Mouse (Mus musculus) hindbrain, embryonic 16.5 days (tissue): ENCODE data around the gene Pmm1. TPM values are rescaled to one million over a fixed set of nuclear protein-coding genes. Genes with fewer than 3 reads are reported as not detected.

Experiments
- ATAC-seq: fragments of 200-750 bp; cut with Nextera tagmentation; 2 replicates; pipeline ENCODE4 v1.8.0; 2017; ENCODE audit warnings: moderate TSS enrichment, moderate library complexity
- H3K27ac ChIP-seq: fragments of 300-500 bp; sonication (generic); 2 replicates; pipeline ENCODE4 v1.5.1; 2014; ENCODE audit warnings: low read depth, mild to moderate bottlenecking, control low read depth, low read length, moderate library complexity
- H3K27me3 ChIP-seq: fragments of 300-500 bp; sonication (generic); replicated peaks from 2 replicates; pipeline ENCODE4 v1.6.1; 2014; ENCODE audit warnings: low read length; ENCODE audit not compliant: control insufficient read depth, insufficient read depth
- H3K36me3 ChIP-seq: fragments of 300-500 bp; sonication (generic); 2 replicates; pipeline ENCODE4 v1.6.1; 2014; ENCODE audit warnings: mild to moderate bottlenecking, low read length, moderate library complexity, mixed read lengths; ENCODE audit not compliant: control insufficient read depth, insufficient read depth
- H3K4me1 ChIP-seq: fragments of 300-500 bp; sonication (generic); 2 replicates; pipeline ENCODE4 v1.6.1; 2014; ENCODE audit warnings: low read depth, low read length; ENCODE audit not compliant: control insufficient read depth, insufficient read depth
- H3K4me2 ChIP-seq: fragments of 300-500 bp; sonication (generic); 2 replicates; pipeline ENCODE4 v1.6.1; 2014; ENCODE audit warnings: mild to moderate bottlenecking, low read length, control low read depth, moderate library complexity
- H3K4me3 ChIP-seq: fragments of 300-500 bp; sonication (generic); 2 replicates; pipeline ENCODE4 v1.5.1; 2014; ENCODE audit warnings: mild to moderate bottlenecking, low read length, control low read depth, moderate library complexity
- H3K9ac ChIP-seq: fragments of 300-500 bp; sonication (generic); 2 replicates; pipeline ENCODE4 v1.6.1; 2014; ENCODE audit warnings: low read depth, mild to moderate bottlenecking, control low read depth, low read length, moderate library complexity
- H3K9me3 ChIP-seq: fragments of 300-500 bp; sonication (generic); 2 replicates; pipeline ENCODE4 v1.6.1; 2014; ENCODE audit warnings: mild to moderate bottlenecking, low read length, moderate library complexity; ENCODE audit not compliant: control insufficient read depth
- WGBS: fragments of 180-500 bp; shearing (Covaris S2); extraction: QIAGEN DNeasy Blood & Tissue Kit; methylation state at CpG from one replicate; pipeline ENCODE4 v1.1.7; 2014; 5-methylcytosine and 5-hydroxymethylcytosine counted together
- polyA plus RNA-seq: library from polyadenylated mRNA; unstranded; fragments of >200 nt; fragmentation: Nextera tagmentation; extraction: Ambion mirVana; gene quantifications from 2 replicates; pipeline ENCODE4 v1.2.1, GENCODE M21; 2015

The Pmm1 gene
- polyA plus RNA-seq, 1 experiment from 2014 or later, result 142 TPM

- Histone ChIP-seq H3K36me3 (no peaks in the 10 kb centered on the region), H3K4me2 (peak overlapping the region; percentile 63), H3K27me3 (no peaks in the 10 kb centered on the region), H3K4me1 (peaks cover 30% of the 10 kb centered on the region), H3K9ac (peak overlapping the region; percentile 77), H3K27ac (peak overlapping the region; percentile 88), H3K4me3 (peak overlapping the region; percentile 55), H3K9me3 (no peaks in the 10 kb centered on the region)
- peak; percentile 53 for ATAC-seq
- 3% methylated on average over 19 of the region's 19 CpGs for WGBS
These were observed 23.4 kb downstream of the Pmm1 start for GRCm38 (mm10) chr15:81937098-81937972.

- WGBS, result 0% methylated on average over 12 of the region's 12 CpGs
- H3K27ac ChIP-seq, result peak within 1 kb of the TSS; percentile 88
These were observed 24.1 kb downstream of the Pmm1 start, which contains the start of gene Csdc2 for GRCm38 (mm10) chr15:81936679-81937078. Csdc2 (plus strand) TSS chr15:81936759.

GRCm38 (mm10) chr15:81935869-81936637, 24.7 kb downstream of the Pmm1 start:
- Histone ChIP-seq H3K27me3 (no peaks in the 10 kb centered on the region), H3K4me2 (peak overlapping the region; percentile 63), H3K4me1 (peaks cover 30% of the 10 kb centered on the region), H3K9ac (peak overlapping the region; percentile 77), H3K27ac (peak overlapping the region; percentile 88), H3K9me3 (no peaks in the 10 kb centered on the region), H3K36me3 (no peaks in the 10 kb centered on the region), H3K4me3 (peak overlapping the region; percentile 55)
- peak; percentile 24; the same call in 1 of the 2 replicates for ATAC-seq
- 56% methylated on average over 7 of the region's 7 CpGs for WGBS

More at GRCm38 (mm10) chr15:81936679-81937078, 24.1 kb downstream of the Pmm1 start, which contains the start of gene Csdc2:
- H3K36me3 ChIP-seq, result no peaks in the 10 kb centered on the region
- H3K4me2 ChIP-seq, result peak within 1 kb of the TSS; percentile 63
- no peaks in the 10 kb centered on the region for H3K9me3 ChIP-seq
- peaks cover 30% of the 10 kb centered on the region for H3K4me1 ChIP-seq
- H3K9ac ChIP-seq, result peak within 1 kb of the TSS; percentile 77
- H3K4me3 ChIP-seq, result peak within 1 kb of the TSS; percentile 55
- H3K27me3 ChIP-seq, result no peaks in the 10 kb centered on the region
- ATAC-seq, result peak; percentile 87

GRCm38 (mm10) chr15:81933986-81934385, 26.7 kb downstream of the Pmm1 start:
- H3K4me3 ChIP-seq, result no peak overlapping the region
- H3K36me3 ChIP-seq, result no peaks in the 10 kb centered on the region
- no peak overlapping the region; the same call in 1 of the 2 replicates for H3K9ac ChIP-seq
- WGBS, result 83% methylated on average over 1 of the region's 1 CpGs
- H3K27me3 ChIP-seq, result no peaks in the 10 kb centered on the region
- H3K4me1 ChIP-seq, result peaks cover 26% of the 10 kb centered on the region
- no peak overlapping the region for H3K27ac ChIP-seq
- ATAC-seq, result no peak
- H3K9me3 ChIP-seq, result no peaks in the 10 kb centered on the region
- no peak overlapping the region for H3K4me2 ChIP-seq

GRCm38 (mm10) chr15:81932951-81933470, 27.7 kb downstream of the Pmm1 start:
- Histone ChIP-seq H3K4me1 (peaks cover 17% of the 10 kb centered on the region), H3K9ac (no peak overlapping the region), H3K4me3 (no peak overlapping the region), H3K27ac (no peak overlapping the region), H3K36me3 (no peaks in the 10 kb centered on the region), H3K9me3 (no peaks in the 10 kb centered on the region), H3K4me2 (no peak overlapping the region; the same call in 1 of the 2 replicates), H3K27me3 (no peaks in the 10 kb centered on the region)
- WGBS, result 31% methylated on average over 12 of the region's 12 CpGs
- ATAC-seq, result no peak

- H3K4me3 ChIP-seq, result no peak overlapping the region
- WGBS, result 45% methylated on average over 11 of the region's 11 CpGs
- H3K36me3 ChIP-seq, result no peaks in the 10 kb centered on the region
- peaks cover 22% of the 10 kb centered on the region for H3K4me1 ChIP-seq
- no peak for ATAC-seq
- peak overlapping the region; percentile 7 for H3K27ac ChIP-seq
- H3K9ac ChIP-seq, result no peak overlapping the region; the same call in 1 of the 2 replicates
- no peak overlapping the region for H3K4me2 ChIP-seq
- H3K9me3 ChIP-seq, result no peaks in the 10 kb centered on the region
- no peaks in the 10 kb centered on the region for H3K27me3 ChIP-seq
These were observed 32.5 kb downstream of the Pmm1 start for GRCm38 (mm10) chr15:81928277-81928676.

GRCm38 (mm10) chr15:81927741-81928140, 33.0 kb downstream of the Pmm1 start:
- Histone ChIP-seq H3K4me3 (no peak overlapping the region), H3K9me3 (no peaks in the 10 kb centered on the region), H3K36me3 (no peaks in the 10 kb centered on the region), H3K4me1 (peaks cover 21% of the 10 kb centered on the region), H3K27ac (peak overlapping the region; percentile 7), H3K4me2 (no peak overlapping the region), H3K27me3 (no peaks in the 10 kb centered on the region), H3K9ac (no peak overlapping the region)
- no peak for ATAC-seq
- 36% methylated on average over 4 of the region's 4 CpGs for WGBS

- Histone ChIP-seq H3K9ac (no peak overlapping the region), H3K4me2 (peak overlapping the region; percentile 95), H3K4me1 (peaks cover 25% of the 10 kb centered on the region), H3K27me3 (no peaks in the 10 kb centered on the region), H3K27ac (peak overlapping the region; percentile 87), H3K9me3 (no peaks in the 10 kb centered on the region), H3K36me3 (no peaks in the 10 kb centered on the region), H3K4me3 (peak overlapping the region; percentile 82)
- no peak; the same call in 1 of the 2 replicates for ATAC-seq
- 26% methylated on average over 9 of the region's 9 CpGs for WGBS
These were observed 34.3 kb downstream of the Pmm1 start for GRCm38 (mm10) chr15:81926446-81926822.
